Mouse (Mus musculus) monocyte, adult 5-6 weeks (primary cell): ENCODE results near the gene Fgf7. TPM values are rescaled to one million over a fixed set of nuclear protein-coding genes. Genes with fewer than 3 reads are reported as not detected.

ENCODE experiments used
- ATAC-seq: fragments of 153-309, 156-312 bp; replicated peaks from 2 replicates; pipeline ENCODE4 v1.8.0; 2017; ENCODE audit warnings: mild to moderate bottlenecking; ENCODE audit not compliant: low TSS enrichment, insufficient number of reproducible peaks, severe bottlenecking, poor library complexity, low FRiP score
- total RNA-seq: library from RNA; stranded (forward); fragments of 200-1000, 200-491, 200-594 nt; gene quantifications from 3 replicates; pipeline ENCODE4 v1.2.3, GENCODE M21; 2017

Gene Fgf7
- total RNA-seq: 0.32 to 0.68 TPM in 2 of 3 replicates, not detected in the other

GRCm38 (mm10) chr2:126034379-126035005 lies at the start of gene Fgf7:
Gene Fgf7 (plus strand): TSS chr2:126034658.
- no peak for ATAC-seq

- ATAC-seq: no peak
Measured at GRCm38 (mm10) chr2:126002291-126002690, 32.2 kb upstream of the Fgf7 start.

GRCm38 (mm10) chr2:126006088-126006487 lies 28.4 kb upstream of the Fgf7 start:
- no peak for ATAC-seq

GRCm38 (mm10) chr2:126006742-126007141 lies 27.7 kb upstream of the Fgf7 start:
- ATAC-seq: no peak

GRCm38 (mm10) chr2:126014989-126015710 lies 19.3 kb upstream of the Fgf7 start:
- ATAC-seq: no peak

- ATAC-seq: no peak
Measured at GRCm38 (mm10) chr2:126015763-126016473, 18.5 kb upstream of the Fgf7 start.

GRCm38 (mm10) chr2:126031186-126031900 lies 3.1 kb upstream of the Fgf7 start:
- no peak for ATAC-seq

GRCm38 (mm10) chr2:126033114-126033972 lies 1.1 kb upstream of the Fgf7 start:
- ATAC-seq: no peak

- no peak for ATAC-seq
Measured at GRCm38 (mm10) chr2:126035013-126035770, 734 bp downstream of the Fgf7 start.

GRCm38 (mm10) chr2:126036121-126036520 lies 1.7 kb downstream of the Fgf7 start:
- no peak for ATAC-seq

GRCm38 (mm10) chr2:126038221-126039000 lies 4.0 kb downstream of the Fgf7 start:
- no peak for ATAC-seq

GRCm38 (mm10) chr2:126039414-126039891 lies 5.0 kb downstream of the Fgf7 start:
- no peak for ATAC-seq

- no peak for ATAC-seq
Measured at GRCm38 (mm10) chr2:126040651-126041050, 6.2 kb downstream of the Fgf7 start.

GRCm38 (mm10) chr2:126041237-126041636 lies 6.8 kb downstream of the Fgf7 start:
- no peak for ATAC-seq

- ATAC-seq: no peak
Measured at GRCm38 (mm10) chr2:126042674-126043073, 8.2 kb downstream of the Fgf7 start.

GRCm38 (mm10) chr2:126045621-126046020 lies 11.2 kb downstream of the Fgf7 start:
- ATAC-seq: no peak
